Mouse (Mus musculus): ENCODE results near the gene Twf2.

The Twf2 gene

GRCm38 (mm10) chr9:106177799-106178198, 25.1 kb upstream of the Twf2 start:
- no peak for DNase-seq (ENCODE audit: inconsistent age in 2 of 2, low spot score in 1 of 2)

GRCm38 (mm10) chr9:106179454-106179853, 23.5 kb upstream of the Twf2 start:
- DNase-seq (ENCODE audit: inconsistent age in 2 of 2, low spot score in 1 of 2): no peak

GRCm38 (mm10) chr9:106179964-106180363, 22.9 kb upstream of the Twf2 start:
- no peak for DNase-seq (ENCODE audit: inconsistent age in 2 of 2, low spot score in 1 of 2)

- DNase-seq (ENCODE audit: inconsistent age in 2 of 2, low spot score in 1 of 2): peak in 1 of 2 experiments; percentile 29
Measured at GRCm38 (mm10) chr9:106182146-106182545, 20.8 kb upstream of the Twf2 start.

GRCm38 (mm10) chr9:106183996-106184395, 18.9 kb upstream of the Twf2 start:
- no peak for DNase-seq (ENCODE audit: inconsistent age in 2 of 2, low spot score in 1 of 2)

DNA sequence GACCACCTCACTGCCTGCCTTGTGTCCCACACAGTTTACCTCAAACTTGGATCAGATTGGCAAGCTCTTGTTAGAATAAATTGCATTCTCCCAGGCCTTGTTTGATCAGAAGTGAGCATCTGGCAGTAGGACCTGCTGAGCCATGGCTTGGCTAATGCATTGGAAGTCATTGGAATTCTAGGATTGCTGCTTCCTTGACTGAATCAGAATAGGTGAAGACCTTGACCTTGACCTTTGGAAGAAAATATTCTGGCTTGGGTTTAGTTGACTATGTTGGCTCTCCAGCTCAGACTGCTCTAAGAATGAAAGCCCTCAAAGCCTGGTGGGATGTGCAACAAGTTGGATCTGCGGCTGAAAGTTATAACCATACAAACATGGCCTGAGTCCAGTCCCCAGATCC, 11.6 kb upstream of the Twf2 start:
- peak in 1 of 2 experiments; percentile 82 for DNase-seq (ENCODE audit: inconsistent age in 2 of 2, low spot score in 1 of 2)

- DNase-seq (ENCODE audit: inconsistent age in 2 of 2, low spot score in 1 of 2): peak in 1 of 2 experiments; percentile 8
Measured at GRCm38 (mm10) chr9:106192024-106192423, 10.9 kb upstream of the Twf2 start.

GRCm38 (mm10) chr9:106192998-106193397, 9.9 kb upstream of the Twf2 start:
- peak in 1 of 2 experiments; percentile 13 for DNase-seq (ENCODE audit: inconsistent age in 2 of 2, low spot score in 1 of 2)

DNA sequence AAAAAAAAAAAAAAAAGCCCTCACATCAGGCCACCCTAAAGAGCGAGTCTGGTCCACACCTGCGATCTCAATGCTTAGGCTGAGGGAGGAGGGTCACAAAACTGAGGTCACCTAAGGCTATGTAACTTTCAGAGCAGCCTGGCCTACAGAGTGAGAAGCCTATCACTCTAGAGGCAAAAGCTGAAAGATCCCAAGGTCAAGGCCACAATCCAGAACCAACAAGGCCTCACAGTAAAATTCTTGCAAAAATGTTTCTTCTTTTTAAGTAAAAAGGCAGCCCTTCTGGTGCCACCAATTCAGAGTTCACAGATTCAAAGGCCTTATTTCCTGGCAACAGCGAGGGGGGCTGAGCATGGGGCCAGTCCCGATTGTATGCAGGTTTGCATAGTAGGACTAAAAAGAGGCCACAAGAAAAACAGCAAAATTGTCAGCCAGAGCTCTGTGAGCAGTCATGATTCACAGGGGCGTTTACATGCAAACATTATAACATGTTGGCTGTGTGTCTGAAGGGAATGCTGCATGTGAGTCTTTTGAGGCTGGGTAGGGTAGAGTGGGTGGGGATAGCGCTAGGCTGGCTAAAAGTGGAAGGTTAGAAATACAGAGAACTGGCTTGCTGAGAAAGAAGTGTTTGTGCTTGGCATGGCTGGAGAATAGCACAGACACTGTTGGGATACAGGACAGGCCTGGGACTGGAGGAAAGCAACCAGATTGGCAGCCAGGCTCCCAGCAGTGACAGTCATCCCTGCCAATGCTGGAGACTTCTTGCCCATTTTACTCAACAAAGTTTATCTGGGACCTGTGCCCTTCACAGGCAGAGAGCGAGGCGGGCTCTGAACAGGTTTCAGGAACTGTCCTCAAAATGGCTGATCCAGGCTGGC, 8.7 kb upstream of the Twf2 start:
- peak in 1 of 2 experiments; percentile 80 for DNase-seq (ENCODE audit: inconsistent age in 2 of 2, low spot score in 1 of 2)

GRCm38 (mm10) chr9:106195693-106196092, 7.2 kb upstream of the Twf2 start:
- no peak for DNase-seq (ENCODE audit: inconsistent age in 2 of 2, low spot score in 1 of 2)

- no peak for DNase-seq (ENCODE audit: inconsistent age in 2 of 2, low spot score in 1 of 2)
Measured at GRCm38 (mm10) chr9:106197081-106197713, 5.7 kb upstream of the Twf2 start.

- no peak for DNase-seq (ENCODE audit: inconsistent age in 2 of 2, low spot score in 1 of 2)
Measured at GRCm38 (mm10) chr9:106197732-106198131, 5.2 kb upstream of the Twf2 start.

GRCm38 (mm10) chr9:106198962-106199458, 3.9 kb upstream of the Twf2 start:
- DNase-seq (ENCODE audit: inconsistent age in 2 of 2, low spot score in 1 of 2): peak; percentile 87 to 95

GRCm38 (mm10) chr9:106199535-106200272, 3.2 kb upstream of the Twf2 start, which contains the start of gene Ppm1m:
Gene Ppm1m (minus strand): TSS chr9:106199746.
- DNase-seq (ENCODE audit: inconsistent age in 2 of 2, low spot score in 1 of 2): peak in 1 of 2 experiments; percentile 58

DNA sequence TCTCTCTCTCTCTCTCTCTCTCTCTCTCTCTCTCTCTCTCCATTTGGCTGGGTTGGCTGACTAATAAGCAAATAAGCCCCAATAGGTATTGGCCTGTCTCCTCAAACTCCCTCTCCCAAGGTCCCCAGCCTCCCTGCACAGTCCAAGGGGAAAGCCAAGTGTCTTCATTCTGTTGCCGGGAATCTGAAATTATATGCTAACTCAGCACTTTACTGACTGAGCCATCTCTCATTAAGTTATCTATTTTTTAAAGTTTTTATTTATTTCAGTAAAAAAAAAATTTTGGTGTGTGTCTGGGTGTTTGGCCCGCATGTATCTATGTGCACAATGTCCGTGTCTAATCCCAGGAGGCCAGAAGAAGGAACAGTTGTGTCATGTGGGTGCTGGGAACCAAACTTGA, 1.0 kb upstream of the Twf2 start:
- no peak for DNase-seq (ENCODE audit: inconsistent age in 2 of 2, low spot score in 1 of 2)

- peak; percentile 43 to 75 for DNase-seq (ENCODE audit: inconsistent age in 2 of 2, low spot score in 1 of 2)
Measured at GRCm38 (mm10) chr9:106203990-106204851, 1.3 kb downstream of the Twf2 start.

- DNase-seq (ENCODE audit: inconsistent age in 2 of 2, low spot score in 1 of 2): peak; percentile 81 to 92
Measured at GRCm38 (mm10) chr9:106205713-106206290, 2.9 kb downstream of the Twf2 start.

- DNase-seq (ENCODE audit: inconsistent age in 2 of 2, low spot score in 1 of 2): peak; percentile 67 to 84
Measured at GRCm38 (mm10) chr9:106206515-106206914, 3.6 kb downstream of the Twf2 start.

GRCm38 (mm10) chr9:106208181-106208580, 5.3 kb downstream of the Twf2 start:
- DNase-seq (ENCODE audit: inconsistent age in 2 of 2, low spot score in 1 of 2): peak in 1 of 2 experiments; percentile 42

DNA sequence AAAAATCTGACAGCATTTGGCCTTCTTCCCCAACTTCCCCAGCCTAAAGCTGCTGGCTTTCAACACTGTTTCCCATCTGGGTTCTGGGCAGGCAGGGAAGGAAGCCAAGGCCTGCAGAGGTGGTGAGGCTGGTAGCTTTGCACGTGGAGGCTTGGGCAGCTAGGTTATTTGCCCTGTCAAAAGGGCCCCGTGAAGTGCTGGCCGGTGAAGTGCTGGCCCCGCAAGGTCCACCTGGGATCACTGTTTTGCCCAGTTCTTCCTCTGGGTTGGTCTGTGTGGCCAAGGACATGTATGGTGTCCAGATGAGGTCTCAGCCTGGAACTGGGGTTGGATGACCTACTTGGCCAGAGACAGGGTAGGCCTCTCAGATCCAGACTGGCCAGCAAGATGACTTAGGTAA, 7.0 kb downstream of the Twf2 start:
- DNase-seq (ENCODE audit: inconsistent age in 2 of 2, low spot score in 1 of 2): peak; percentile 24 to 75
